Mouse (Mus musculus) thymus, postnatal 36 days (tissue): ENCODE measurements around the gene Tusc1.

Experiments
- DNase-seq, 2 experiments: peaks; one replicate each; pipeline ENCODE4 v3.0.0; 2022; ENCODE audit warnings: mixed read lengths in 2 of 2

Gene Tusc1

DNA sequence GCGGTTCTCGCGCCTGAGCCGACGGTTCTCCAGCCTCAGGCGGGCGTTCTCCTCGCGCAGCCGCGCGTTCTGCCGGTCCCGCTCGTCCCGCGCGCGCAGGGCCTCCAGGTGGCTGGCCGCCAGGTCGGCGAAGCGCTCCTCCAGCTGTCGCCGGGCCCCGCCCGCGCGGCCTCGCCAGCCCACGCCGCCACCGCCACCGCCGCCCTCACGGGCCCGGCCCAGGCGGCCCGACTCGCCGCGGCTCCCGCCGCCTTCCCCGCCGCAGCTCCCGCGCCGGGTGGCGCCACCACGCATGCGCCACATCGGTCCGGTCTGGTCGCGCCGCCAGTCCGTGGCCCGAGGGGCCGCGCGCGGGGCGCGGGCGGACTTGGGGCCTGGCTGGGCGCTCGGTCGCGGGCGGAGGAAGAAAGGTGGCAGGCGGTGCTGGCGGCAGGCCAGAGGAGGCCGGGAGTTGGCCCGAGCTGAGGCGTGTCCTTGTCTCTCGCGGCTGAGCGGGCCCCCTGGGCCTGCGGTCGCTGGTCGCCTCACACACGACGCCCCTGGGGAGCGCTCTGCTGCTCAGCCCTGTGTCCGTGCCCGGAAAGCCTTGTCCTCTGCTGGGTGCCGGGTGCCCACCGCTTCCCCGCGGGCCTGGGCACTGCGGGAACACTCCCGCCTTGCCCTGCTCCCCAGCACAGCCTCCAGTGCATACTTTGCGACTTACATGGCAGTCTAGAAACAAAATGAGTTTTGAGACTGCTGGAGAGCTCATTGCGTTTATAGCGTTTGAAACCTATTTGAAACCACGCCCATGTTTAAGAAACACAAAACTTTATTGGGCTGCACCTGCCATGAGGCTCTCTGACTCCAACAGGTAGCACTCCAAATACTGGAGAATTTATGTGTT, at the start of gene Tusc1:
Gene Tusc1, minus strand, starts transcription at position 394 of the 886 bp plus-strand sequence.
- peak; percentile 56 to 60 for DNase-seq

- DNase-seq: no peak
Observed at GRCm38 (mm10) chr4:93352930-93353329, 17.6 kb upstream of the Tusc1 start.

DNA sequence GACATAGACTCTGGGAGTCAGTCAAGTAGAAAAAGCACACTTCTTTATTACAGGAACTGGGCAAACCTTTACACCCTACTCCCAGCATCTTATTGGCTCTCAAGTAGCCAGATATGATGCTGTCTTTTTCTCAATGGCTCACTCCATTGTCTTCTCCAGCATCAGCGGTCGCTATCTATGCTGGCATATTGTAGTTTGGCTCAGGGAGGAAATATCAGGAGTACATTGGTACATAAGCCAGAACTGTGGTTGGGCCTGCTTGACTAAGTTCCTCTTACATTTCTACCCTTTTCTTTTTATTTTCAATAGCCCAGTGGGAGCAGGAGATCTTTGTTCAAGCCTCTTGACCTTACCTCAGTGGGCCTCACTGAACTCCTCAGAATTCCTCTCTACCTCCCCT, 9.0 kb upstream of the Tusc1 start:
- DNase-seq: no peak

GRCm38 (mm10) chr4:93341568-93341967, 6.3 kb upstream of the Tusc1 start:
- no peak for DNase-seq

- no peak for DNase-seq
Observed at GRCm38 (mm10) chr4:93337977-93338376, 2.7 kb upstream of the Tusc1 start.

DNA sequence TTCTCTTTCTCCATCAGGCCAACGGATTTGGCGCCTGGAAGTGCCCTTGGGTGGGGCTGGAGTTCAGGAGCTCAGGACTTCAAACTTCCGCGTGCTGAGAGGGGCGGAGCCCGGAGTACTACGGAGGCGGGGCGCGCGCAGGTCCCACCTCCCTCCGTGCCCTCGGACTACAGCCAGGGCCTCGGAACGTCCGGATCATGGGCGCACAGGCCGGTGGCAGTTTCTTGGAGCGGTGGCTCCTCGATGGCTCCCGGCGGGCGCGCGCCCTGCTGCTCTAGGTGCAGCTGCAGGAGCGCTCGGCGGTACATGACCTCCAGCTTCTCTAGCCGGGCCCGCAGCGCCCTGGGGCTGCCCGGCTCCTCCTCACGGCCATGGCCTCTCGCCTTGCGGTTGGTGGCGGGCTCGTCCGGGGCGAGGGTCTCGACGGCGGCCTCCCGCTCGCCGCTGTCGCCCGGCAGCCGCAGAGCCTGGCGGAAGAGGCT, 634 bp downstream of the Tusc1 start:
- peak; percentile 78 to 84 for DNase-seq

DNA sequence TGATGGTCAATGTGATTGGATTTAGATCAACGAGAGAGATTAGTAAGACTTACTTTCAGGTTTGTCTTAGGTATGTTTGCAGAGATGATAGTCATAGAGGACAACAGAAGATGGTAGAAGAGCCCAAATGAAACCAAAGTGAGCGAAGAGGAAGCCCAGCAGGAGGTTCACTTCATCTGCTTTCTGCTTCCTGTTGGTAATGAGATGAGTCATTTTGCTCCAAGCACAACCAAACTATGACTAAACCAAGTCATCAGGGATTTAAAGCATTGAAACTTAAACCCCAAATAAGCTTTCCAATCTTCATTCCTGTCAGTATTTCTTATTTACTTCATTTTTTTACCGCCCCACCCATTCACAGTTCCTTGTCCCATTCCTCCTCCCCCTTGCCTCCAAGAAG, 27.8 kb downstream of the Tusc1 start:
- DNase-seq: no peak

GRCm38 (mm10) chr4:93286065-93286464, 49.2 kb downstream of the Tusc1 start:
- DNase-seq: no peak
